Mouse (Mus musculus): ENCODE results near the gene Slc5a4a. TPM values are rescaled to one million over a fixed set of nuclear protein-coding genes. Genes with fewer than 3 reads are reported as not detected.

The Slc5a4a gene
- polyA plus RNA-seq, 1 experiment from 2014 or later: not detected

- 83% methylated on average over 7 of the region's 7 CpGs for WGBS
Measured at GRCm38 (mm10) chr10:76155911-76156310, 8.7 kb downstream of the Slc5a4a start.

GRCm38 (mm10) chr10:76157528-76157927, 10.3 kb downstream of the Slc5a4a start:
- no peak overlapping the region for H3K9ac ChIP-seq (ENCODE audit: low read depth, low read length)
- no peak overlapping the region for H3K4me2 ChIP-seq (replicated peaks; ENCODE audit: low read depth, low read length)
- WGBS: 79% methylated on average over 5 of the region's 5 CpGs
- ATAC-seq (ENCODE audit: low FRiP score, low TSS enrichment): no peak
- H3K4me1 ChIP-seq (ENCODE audit: control insufficient read depth, insufficient read depth, low read length): no peaks in the 10 kb centered on the region
- H3K27ac ChIP-seq (ENCODE audit: low read depth, low read length): no peak overlapping the region
- H3K4me3 ChIP-seq (ENCODE audit: low read length): no peak overlapping the region
- H3K9me3 ChIP-seq (ENCODE audit: control insufficient read depth, low read length): no peaks in the 10 kb centered on the region
- no peaks in the 10 kb centered on the region for H3K27me3 ChIP-seq (ENCODE audit: control insufficient read depth, insufficient read depth, low read length)
- no peaks in the 10 kb centered on the region for H3K36me3 ChIP-seq (ENCODE audit: control insufficient read depth, insufficient read depth, low read length)

More at GRCm38 (mm10) chr10:76155911-76156310, 8.7 kb downstream of the Slc5a4a start:
- Histone ChIP-seq H3K27ac (ENCODE audit: low read depth, low read length) (no peak overlapping the region), H3K27me3 (ENCODE audit: control insufficient read depth, insufficient read depth, low read length) (no peaks in the 10 kb centered on the region), H3K4me3 (ENCODE audit: low read length) (no peak overlapping the region), H3K36me3 (ENCODE audit: control insufficient read depth, insufficient read depth, low read length) (no peaks in the 10 kb centered on the region), H3K4me2 (replicated peaks; ENCODE audit: low read depth, low read length) (no peak overlapping the region), H3K9ac (ENCODE audit: low read depth, low read length) (no peak overlapping the region), H3K4me1 (ENCODE audit: control insufficient read depth, insufficient read depth, low read length) (no peaks in the 10 kb centered on the region), H3K9me3 (ENCODE audit: control insufficient read depth, low read length) (no peaks in the 10 kb centered on the region)
- no peak for ATAC-seq (ENCODE audit: low FRiP score, low TSS enrichment)

- 68% methylated on average over 1 of the region's 1 CpGs for WGBS
- no peak overlapping the region for H3K27ac ChIP-seq (ENCODE audit: low read depth, low read length)
Measured at GRCm38 (mm10) chr10:76158009-76158408, 10.8 kb downstream of the Slc5a4a start.

GRCm38 (mm10) chr10:76174899-76175298, 27.6 kb downstream of the Slc5a4a start:
- no peak for ATAC-seq (ENCODE audit: low FRiP score, low TSS enrichment)
- Histone ChIP-seq H3K27me3 (ENCODE audit: control insufficient read depth, insufficient read depth, low read length) (no peaks in the 10 kb centered on the region), H3K36me3 (ENCODE audit: control insufficient read depth, insufficient read depth, low read length) (no peaks in the 10 kb centered on the region), H3K27ac (ENCODE audit: low read depth, low read length) (no peak overlapping the region), H3K9me3 (ENCODE audit: control insufficient read depth, low read length) (no peaks in the 10 kb centered on the region), H3K9ac (ENCODE audit: low read depth, low read length) (no peak overlapping the region), H3K4me2 (replicated peaks; ENCODE audit: low read depth, low read length) (no peak overlapping the region), H3K4me1 (ENCODE audit: control insufficient read depth, insufficient read depth, low read length) (no peaks in the 10 kb centered on the region), H3K4me3 (ENCODE audit: low read length) (no peak overlapping the region)
- 48% methylated on average over 2 of the region's 2 CpGs for WGBS

More at GRCm38 (mm10) chr10:76158009-76158408, 10.8 kb downstream of the Slc5a4a start:
- no peak for ATAC-seq (ENCODE audit: low FRiP score, low TSS enrichment)
- Histone ChIP-seq H3K4me2 (replicated peaks; ENCODE audit: low read depth, low read length) (no peak overlapping the region), H3K36me3 (ENCODE audit: control insufficient read depth, insufficient read depth, low read length) (no peaks in the 10 kb centered on the region), H3K9me3 (ENCODE audit: control insufficient read depth, low read length) (no peaks in the 10 kb centered on the region), H3K4me3 (ENCODE audit: low read length) (no peak overlapping the region), H3K27me3 (ENCODE audit: control insufficient read depth, insufficient read depth, low read length) (no peaks in the 10 kb centered on the region), H3K9ac (ENCODE audit: low read depth, low read length) (no peak overlapping the region), H3K4me1 (ENCODE audit: control insufficient read depth, insufficient read depth, low read length) (no peaks in the 10 kb centered on the region)

- no peak overlapping the region for H3K4me2 ChIP-seq (replicated peaks; ENCODE audit: low read depth, low read length)
- H3K9ac ChIP-seq (ENCODE audit: low read depth, low read length): no peak overlapping the region
- H3K27me3 ChIP-seq (ENCODE audit: control insufficient read depth, insufficient read depth, low read length): no peaks in the 10 kb centered on the region
- H3K4me3 ChIP-seq (ENCODE audit: low read length): no peak overlapping the region
- H3K9me3 ChIP-seq (ENCODE audit: control insufficient read depth, low read length): no peaks in the 10 kb centered on the region
- 80% methylated on average over 4 of the region's 4 CpGs for WGBS
- no peaks in the 10 kb centered on the region for H3K36me3 ChIP-seq (ENCODE audit: control insufficient read depth, insufficient read depth, low read length)
- H3K27ac ChIP-seq (ENCODE audit: low read depth, low read length): no peak overlapping the region
- no peak for ATAC-seq (ENCODE audit: low FRiP score, low TSS enrichment)
- H3K4me1 ChIP-seq (ENCODE audit: control insufficient read depth, insufficient read depth, low read length): no peaks in the 10 kb centered on the region
Measured at GRCm38 (mm10) chr10:76185216-76185615, 38.0 kb downstream of the Slc5a4a start.

- Histone ChIP-seq H3K4me3 (ENCODE audit: low read length) (no peak overlapping the region), H3K27me3 (ENCODE audit: control insufficient read depth, insufficient read depth, low read length) (no peaks in the 10 kb centered on the region), H3K4me1 (ENCODE audit: control insufficient read depth, insufficient read depth, low read length) (no peaks in the 10 kb centered on the region), H3K4me2 (replicated peaks; ENCODE audit: low read depth, low read length) (no peak overlapping the region), H3K9ac (ENCODE audit: low read depth, low read length) (no peak overlapping the region), H3K36me3 (ENCODE audit: control insufficient read depth, insufficient read depth, low read length) (no peaks in the 10 kb centered on the region), H3K9me3 (ENCODE audit: control insufficient read depth, low read length) (no peaks in the 10 kb centered on the region), H3K27ac (ENCODE audit: low read depth, low read length) (no peak overlapping the region)
- 89% methylated on average over 1 of the region's 1 CpGs for WGBS
- ATAC-seq (ENCODE audit: low FRiP score, low TSS enrichment): no peak
Measured at GRCm38 (mm10) chr10:76188010-76188409, 40.8 kb downstream of the Slc5a4a start.

GRCm38 (mm10) chr10:76201416-76201815, 54.2 kb downstream of the Slc5a4a start:
- Histone ChIP-seq H3K27ac (ENCODE audit: low read depth, low read length) (no peak overlapping the region), H3K4me3 (ENCODE audit: low read length) (no peak overlapping the region), H3K4me1 (ENCODE audit: control insufficient read depth, insufficient read depth, low read length) (no peaks in the 10 kb centered on the region), H3K27me3 (ENCODE audit: control insufficient read depth, insufficient read depth, low read length) (no peaks in the 10 kb centered on the region), H3K4me2 (replicated peaks; ENCODE audit: low read depth, low read length) (no peak overlapping the region), H3K36me3 (ENCODE audit: control insufficient read depth, insufficient read depth, low read length) (no peaks in the 10 kb centered on the region), H3K9ac (ENCODE audit: low read depth, low read length) (no peak overlapping the region), H3K9me3 (ENCODE audit: control insufficient read depth, low read length) (no peaks in the 10 kb centered on the region)
- whole genome bisulfite sequencing: 89% methylated on average over 3 of the region's 3 CpGs
- no peak for ATAC-seq (ENCODE audit: low FRiP score, low TSS enrichment)

- no peak overlapping the region for H3K9ac ChIP-seq (ENCODE audit: low read depth, low read length)
- 16% methylated on average over 7 of the region's 7 CpGs for WGBS
- no peak for ATAC-seq (ENCODE audit: low FRiP score, low TSS enrichment)
- H3K36me3 ChIP-seq (ENCODE audit: control insufficient read depth, insufficient read depth, low read length): peaks cover under 1% of the 10 kb centered on the region; the same call in 1 of the 2 replicates
- no peak overlapping the region for H3K4me3 ChIP-seq (ENCODE audit: low read length)
- H3K27me3 ChIP-seq (ENCODE audit: control insufficient read depth, insufficient read depth, low read length): no peaks in the 10 kb centered on the region
- no peak overlapping the region for H3K27ac ChIP-seq (ENCODE audit: low read depth, low read length)
- no peak overlapping the region for H3K4me2 ChIP-seq (replicated peaks; ENCODE audit: low read depth, low read length)
- no peaks in the 10 kb centered on the region for H3K4me1 ChIP-seq (ENCODE audit: control insufficient read depth, insufficient read depth, low read length)
- H3K9me3 ChIP-seq (ENCODE audit: control insufficient read depth, low read length): no peaks in the 10 kb centered on the region
Measured at GRCm38 (mm10) chr10:76201978-76202377, 54.7 kb downstream of the Slc5a4a start.

GRCm38 (mm10) chr10:76203798-76204283, 56.6 kb downstream of the Slc5a4a start:
- no peaks in the 10 kb centered on the region for H3K9me3 ChIP-seq (ENCODE audit: control insufficient read depth, low read length)
- no peaks in the 10 kb centered on the region for H3K27me3 ChIP-seq (ENCODE audit: control insufficient read depth, insufficient read depth, low read length)
- H3K36me3 ChIP-seq (ENCODE audit: control insufficient read depth, insufficient read depth, low read length): peaks cover 12% of the 10 kb centered on the region; the same call in 1 of the 2 replicates
- no peaks in the 10 kb centered on the region for H3K4me1 ChIP-seq (ENCODE audit: control insufficient read depth, insufficient read depth, low read length)
- peak overlapping the region; percentile 54 for H3K9ac ChIP-seq (ENCODE audit: low read depth, low read length)
- WGBS: 16% methylated on average over 17 of the region's 18 CpGs
- peak; percentile 28; the same call in 1 of the 2 replicates for ATAC-seq (ENCODE audit: low FRiP score, low TSS enrichment)
- no peak overlapping the region for H3K27ac ChIP-seq (ENCODE audit: low read depth, low read length)
- peak overlapping the region; percentile 36 for H3K4me3 ChIP-seq (ENCODE audit: low read length)
- H3K4me2 ChIP-seq (replicated peaks; ENCODE audit: low read depth, low read length): peak overlapping the region; percentile 60
